ENCODE assay signal across 25 mouse cellular contexts in genomic region chr19:10112956-10113355, GRCm38 (mm10). TPM values are rescaled to one million over a fixed set of nuclear protein-coding genes. Genes with fewer than 3 reads are reported as not detected.
A peak's percentile ranks its signal among the peaks of the same experiment; 100 is the strongest.
DNase-seq lines count a peak whose midpoint lies in the region; ATAC-seq and TF ChIP-seq lines count a peak whose summit lies in the region.
"Had no signal": no experiment of that assay in that cellular context is flagged by ENCODE, and none has a peak within 500 bp of the region (broad histone marks: within the 10 kb centered on the region; RNA-seq: fewer than 3 reads in every experiment).

No protein-coding gene starts in this region.

- H3K4me2 ChIP-seq in kidney, embryonic 16.5 days (replicated peaks; ENCODE audit: low read depth, low read length): no peak overlapping the region
- H3K4me2 ChIP-seq: forebrain, embryonic 15.5 days; heart, embryonic 11.5 days; hindbrain, embryonic 14.5 days; limb, embryonic 15.5 days; liver, embryonic 13.5 days; midbrain, embryonic 13.5 days had no signal

- H3K9me3 ChIP-seq in kidney, embryonic 16.5 days (ENCODE audit: low read length): no peaks in the 10 kb centered on the region
- H3K9me3 ChIP-seq: forebrain, embryonic 15.5 days; limb, embryonic 10.5 days; limb, embryonic 15.5 days; liver, embryonic 13.5 days; megakaryocyte, embryonic 14.5 days; midbrain, embryonic 13.5 days had no signal

- no peaks in the 10 kb centered on the region for H3K36me3 ChIP-seq in kidney, adult 2 months (ENCODE audit: control insufficient read depth, insufficient read depth, low read length)
- no peaks in the 10 kb centered on the region for H3K36me3 ChIP-seq in kidney, embryonic 16.5 days (ENCODE audit: insufficient read depth, low read length)
- H3K36me3 ChIP-seq: forebrain, embryonic 15.5 days; limb, embryonic 10.5 days; limb, embryonic 15.5 days; liver, embryonic 13.5 days; midbrain, embryonic 13.5 days had no signal

- intact Hi-C loops in gastrocnemius, adult 2 months (cut with DNase I): no loop called here

- no peaks in the 10 kb centered on the region for H3K27me3 ChIP-seq in kidney, adult 2 months (replicated peaks; ENCODE audit: control insufficient read depth, insufficient read depth, low read length)
- H3K27me3 ChIP-seq in kidney, embryonic 16.5 days (ENCODE audit: insufficient read depth, low read length): no peaks in the 10 kb centered on the region
- H3K27me3 ChIP-seq in Patski: no peaks in the 10 kb centered on the region
- H3K27me3 ChIP-seq: forebrain, embryonic 15.5 days; limb, embryonic 15.5 days; liver, embryonic 13.5 days; midbrain, embryonic 13.5 days had no signal

- peak; percentile 25 for DNase-seq in gastrocnemius, adult 2 months
- no peak for DNase-seq in gastrocnemius, postnatal 10 days
- peak; percentile 35 for DNase-seq in kidney, adult 2 months
- DNase-seq in 3134 (ENCODE audit: extremely low read depth, insufficient read length, low spot score): peak; percentile 49
- DNase-seq in Patski (ENCODE audit: low read depth, low spot score): peak; percentile 38
- DNase-seq in embryo, embryonic 11 days: no peak
- DNase-seq: adrenal gland, postnatal 36 days; cerebellum, adult 18-20 months; cerebellum, postnatal 10 days; layer of hippocampus, postnatal 36 days; liver, embryonic 13.5 days; lung, adult 18-20 months; lung, postnatal 4 days; thymus, postnatal 4 days had no signal

- no peak for TF ChIP-seq CTCF in gastrocnemius, adult 2 months (IDR thresholded peaks at IDR 0.05)
- TF ChIP-seq CTCF in kidney, adult 2 months (conservative IDR thresholded peaks at IDR 0.05; ENCODE audit: insufficient read depth, insufficient read length, low read depth, low read length): no peak
- no peak for TF ChIP-seq CTCF in Patski (IDR thresholded peaks at IDR 0.05)

- no peak for TF ChIP-seq POLR2A in kidney, adult 2 months (IDR thresholded peaks at IDR 0.05; ENCODE audit: low read depth, low read length)

- no peak for ATAC-seq in kidney, embryonic 16.5 days (ENCODE audit: low FRiP score, low TSS enrichment)
- ATAC-seq in Patski: peak; percentile 91
- ATAC-seq: CD4-positive, CD25-positive, alpha-beta regulatory T cell, adult 4 months; forebrain, embryonic 15.5 days; intestine, postnatal 0 days; lung, postnatal 0 days; midbrain, embryonic 13.5 days had no signal

- POLR2A ChIA-PET in Patski (lab: Charles Lee): no interaction called here

- H3K27ac ChIP-seq in gastrocnemius, adult 2 months: peak overlapping the region; percentile 28
- no peak overlapping the region for H3K27ac ChIP-seq in kidney, adult 2 months (ENCODE audit: insufficient read depth, low read depth, low read length)
- H3K27ac ChIP-seq in kidney, embryonic 16.5 days (ENCODE audit: low read length): no peak overlapping the region
- H3K27ac ChIP-seq: forebrain, embryonic 15.5 days; hindbrain, embryonic 14.5 days; limb, embryonic 10.5 days; limb, embryonic 15.5 days; liver, embryonic 13.5 days; midbrain, embryonic 13.5 days had no signal

- no peak overlapping the region for H3K4me3 ChIP-seq in gastrocnemius, adult 2 months
- H3K4me3 ChIP-seq in kidney, adult 2 months (ENCODE audit: insufficient read depth, low read depth, low read length): no peak overlapping the region
- H3K4me3 ChIP-seq in kidney, embryonic 16.5 days (ENCODE audit: low read length): no peak overlapping the region
- H3K4me3 ChIP-seq: forebrain, embryonic 15.5 days; limb, embryonic 10.5 days; limb, embryonic 15.5 days; liver, embryonic 13.5 days; megakaryocyte, embryonic 14.5 days; midbrain, embryonic 13.5 days had no signal

- CTCF ChIA-PET in Patski (lab: Charles Lee): interaction anchor here (1.1 to 1.6 kb wide), 2 partner anchors 13 to 70 kb away, joined by 3 to 4 read pairs; partner anchors contain the start of gene Fads1

- H3K9ac ChIP-seq in kidney, embryonic 16.5 days (replicated peaks; ENCODE audit: low read length): no peak overlapping the region
- H3K9ac ChIP-seq: forebrain, embryonic 15.5 days; hindbrain, embryonic 14.5 days; limb, embryonic 15.5 days; liver, embryonic 13.5 days; midbrain, embryonic 13.5 days had no signal

- 56% methylated on average over 4 of the region's 4 CpGs for WGBS in kidney, adult 2 months
- 67% methylated on average over 4 of the region's 4 CpGs for WGBS in kidney, embryonic 16.5 days

- no peaks in the 10 kb centered on the region for H3K4me1 ChIP-seq in kidney, adult 2 months (ENCODE audit: control insufficient read depth, insufficient read depth, low read length)
- H3K4me1 ChIP-seq in kidney, embryonic 16.5 days (ENCODE audit: insufficient read depth, low read length): no peaks in the 10 kb centered on the region
- H3K4me1 ChIP-seq: liver, embryonic 13.5 days; midbrain, embryonic 13.5 days had no signal

- in situ Hi-C loops in Patski (cut with MboI; ENCODE audit: low pct_unique_long_range_greater_than_20kb): no loop called here

RNA-seq across cellular contexts. Expression of gene Fads2, which starts 11.4 kb away (rescaled TPM):
- 1 to 10 TPM; 1.7 to 4.1 TPM for total RNA-seq in gastrocnemius, adult 2 months (2021)
- total RNA-seq in gastrocnemius, postnatal 10 days (2021): 10 to 100 TPM; 14.5 to 18.1 TPM
- 240 and 258 TPM in 2 replicates for polyA plus RNA-seq in kidney, adult 2 months (2012; rRNA removed)
- polyA plus RNA-seq in kidney, embryonic 16.5 days (2015; fragmentation: Nextera tagmentation; extraction: Ambion mirVana): 76.1 and 85.9 TPM in 2 replicates
- polyA plus RNA-seq in Patski (2021): 219 TPM

Comparison
In these comparisons a context has a peak if more than half of its experiments do, and no peak if none do; other contexts are left out.
1. DNase-seq: peak in gastrocnemius, adult 2 months (single experiment), kidney, adult 2 months (single experiment), 3134 (single experiment) and Patski (single experiment); none in gastrocnemius, postnatal 10 days (single experiment) and embryo, embryonic 11 days (single experiment).